Mouse (Mus musculus) midbrain, embryonic 16.5 days (tissue): ENCODE measurements around the gene Oas1h. TPM values are rescaled to one million over a fixed set of nuclear protein-coding genes. Genes with fewer than 3 reads are reported as not detected.
"Not testable (repeated sequence)": the region's sequence is repeated elsewhere in the genome, so short reads cannot be mapped to it uniquely, and the experiment has no call there.

ENCODE experiments used
- ATAC-seq: fragments of 200-750 bp; cut with Nextera tagmentation; 2 replicates; pipeline ENCODE4 v1.8.0; 2017; ENCODE audit warnings: moderate TSS enrichment
- H3K27ac ChIP-seq: fragments of 300-500 bp; sonication (generic); 2 replicates; pipeline ENCODE4 v1.5.1; 2014; ENCODE audit warnings: mild to moderate bottlenecking, low read length, mixed read lengths
- H3K27me3 ChIP-seq: fragments of 300-500 bp; sonication (generic); 2 replicates; pipeline ENCODE4 v1.6.1; 2014; ENCODE audit warnings: low read depth, low read length, mixed read lengths; ENCODE audit not compliant: control insufficient read depth, insufficient read depth
- H3K36me3 ChIP-seq: fragments of 300-500 bp; sonication (generic); 2 replicates; pipeline ENCODE4 v1.6.1; 2014; ENCODE audit warnings: mild to moderate bottlenecking, low read length, moderate library complexity, mixed read lengths; ENCODE audit not compliant: control insufficient read depth, insufficient read depth
- H3K4me1 ChIP-seq: fragments of 300-500 bp; sonication (generic); 2 replicates; pipeline ENCODE4 v1.6.1; 2014; ENCODE audit warnings: mild to moderate bottlenecking, low read length, mixed read lengths; ENCODE audit not compliant: control insufficient read depth, insufficient read depth
- H3K4me2 ChIP-seq: fragments of 300-500 bp; sonication (generic); 2 replicates; pipeline ENCODE4 v1.6.1; 2014; ENCODE audit warnings: mild to moderate bottlenecking, low read length, mixed read lengths
- H3K4me3 ChIP-seq: fragments of 300-500 bp; sonication (generic); 2 replicates; pipeline ENCODE4 v1.5.1; 2014; ENCODE audit warnings: low read depth, mild to moderate bottlenecking, low read length, moderate library complexity, mixed read lengths
- H3K9ac ChIP-seq: fragments of 300-500 bp; sonication (generic); 2 replicates; pipeline ENCODE4 v1.6.1; 2014; ENCODE audit warnings: low read depth, low read length, mixed read lengths
- H3K9me3 ChIP-seq: fragments of 300-500 bp; sonication (generic); replicated peaks from 2 replicates; pipeline ENCODE4 v1.6.1; 2014; ENCODE audit warnings: mild to moderate bottlenecking, low read length, mixed read lengths; ENCODE audit not compliant: control insufficient read depth, poor library complexity, severe bottlenecking
- WGBS: fragments of 180-500 bp; shearing (Covaris S2); extraction: QIAGEN DNeasy Blood & Tissue Kit; methylation state at CpG from one replicate; pipeline ENCODE4 v1.1.7; 2014; 5-methylcytosine and 5-hydroxymethylcytosine counted together
- polyA plus RNA-seq: library from polyadenylated mRNA; unstranded; fragments of >200 nt; fragmentation: Nextera tagmentation; extraction: Ambion mirVana; gene quantifications from 2 replicates; pipeline ENCODE4 v1.2.1, GENCODE M21; 2015

Oas1h gene
- polyA plus RNA-seq, 1 experiment from 2014 or later, result not detected

DNA sequence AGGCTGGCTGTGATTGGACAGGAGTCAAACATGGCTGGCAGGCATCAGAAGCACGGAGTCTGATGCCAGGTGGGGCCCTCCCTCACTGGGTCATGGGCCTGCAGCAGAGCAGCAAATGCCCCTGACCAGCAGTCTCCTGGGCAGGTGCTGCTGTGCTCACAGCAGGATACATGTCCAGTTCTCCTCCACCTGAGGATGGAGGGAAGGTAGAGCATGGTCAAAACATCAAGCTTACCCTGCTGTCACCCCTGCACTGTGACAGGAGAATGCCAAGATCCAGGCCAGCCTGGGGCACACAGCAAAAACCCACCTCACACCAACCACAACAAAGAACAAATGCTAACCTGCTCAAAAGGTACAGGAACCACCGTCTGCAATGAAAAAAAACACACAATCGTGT lies 15.6 kb downstream of the Oas1h start:
- 76% methylated on average over 2 of the region's 3 CpGs for WGBS

DNA sequence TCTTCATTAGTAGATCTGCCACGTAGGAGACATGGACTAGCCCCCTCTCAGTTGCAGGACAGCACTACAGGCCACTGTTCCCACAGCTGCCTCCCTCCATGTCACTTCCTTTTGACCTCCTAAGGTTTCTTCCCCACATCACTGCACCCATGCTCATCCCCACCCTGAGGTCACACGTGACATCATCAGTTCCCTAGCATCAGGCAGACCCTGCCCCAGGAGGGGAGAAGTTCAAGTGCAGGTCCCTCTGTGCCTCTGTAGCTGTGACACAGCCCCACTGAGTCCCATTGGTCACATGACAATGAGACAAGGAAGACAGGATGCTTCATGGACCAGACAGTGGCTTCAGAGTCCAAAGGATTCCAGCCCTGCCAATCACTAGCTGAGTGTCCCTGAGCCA lies 16.2 kb downstream of the Oas1h start:
- H3K27ac ChIP-seq, H3K36me3 ChIP-seq, H3K4me3 ChIP-seq, H3K9ac ChIP-seq, H3K4me1 ChIP-seq, H3K4me2 ChIP-seq, ATAC-seq, H3K27me3 ChIP-seq, H3K9me3 ChIP-seq: not testable (repeated sequence)
- WGBS, result 79% methylated on average over 2 of the region's 2 CpGs

More for the DNA sequence above, 15.6 kb downstream of the Oas1h start:
- H3K9ac ChIP-seq, H3K27me3 ChIP-seq, H3K9me3 ChIP-seq, H3K4me2 ChIP-seq, H3K4me3 ChIP-seq, ATAC-seq, H3K4me1 ChIP-seq, H3K36me3 ChIP-seq, H3K27ac ChIP-seq: not testable (repeated sequence)

GRCm38 (mm10) chr5:120878803-120879202 lies 17.6 kb downstream of the Oas1h start:
- H3K27me3 ChIP-seq, ATAC-seq, H3K4me2 ChIP-seq, H3K27ac ChIP-seq, H3K4me1 ChIP-seq, H3K36me3 ChIP-seq, H3K4me3 ChIP-seq, H3K9ac ChIP-seq, H3K9me3 ChIP-seq: not testable (repeated sequence)
- 52% methylated on average over 2 of the region's 2 CpGs for WGBS

- H3K27ac ChIP-seq, H3K4me1 ChIP-seq, H3K4me3 ChIP-seq, H3K36me3 ChIP-seq, H3K27me3 ChIP-seq, H3K9ac ChIP-seq, ATAC-seq, H3K9me3 ChIP-seq, H3K4me2 ChIP-seq: not testable (repeated sequence)
- WGBS, result 95% methylated on average over 6 of the region's 6 CpGs
Measured at GRCm38 (mm10) chr5:120881681-120882080, 20.5 kb downstream of the Oas1h start.

DNA sequence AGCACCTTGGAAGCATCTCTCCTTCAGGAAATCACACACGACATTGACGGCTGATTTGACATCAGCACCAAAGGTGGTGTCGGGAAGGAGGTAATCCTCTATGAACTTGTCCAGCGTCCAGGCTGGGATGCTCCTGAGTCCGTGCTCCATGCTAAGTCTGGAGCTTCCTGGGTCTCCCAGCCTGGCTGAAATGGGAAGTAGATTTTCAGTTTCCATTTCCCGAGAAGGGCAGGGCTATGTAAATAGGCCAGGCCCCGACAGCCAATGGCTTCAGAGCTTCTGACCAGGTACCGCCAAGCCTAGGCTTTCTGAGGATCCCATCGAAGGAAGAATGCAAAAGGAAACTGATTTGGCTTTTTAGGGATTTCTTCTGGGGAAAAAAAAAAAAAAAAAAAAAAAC lies 26.2 kb downstream of the Oas1h start, which contains the start of gene Oas1g:
TSS of gene Oas1g (minus strand) at position 201 of the 400 bp plus-strand sequence.
- WGBS, result 33% methylated on average over 5 of the region's 9 CpGs
- not testable (repeated sequence) for H3K9me3 ChIP-seq, ATAC-seq

GRCm38 (mm10) chr5:120887831-120888230 lies 26.6 kb downstream of the Oas1h start:
- no peak for ATAC-seq
- WGBS, result 55% methylated on average over 6 of the region's 6 CpGs
- H3K4me2 ChIP-seq, result no peak overlapping the region

More for the DNA sequence above, 26.2 kb downstream of the Oas1h start, which contains the start of gene Oas1g:
- H3K4me3 ChIP-seq, H3K9ac ChIP-seq, H3K36me3 ChIP-seq, H3K4me1 ChIP-seq, H3K4me2 ChIP-seq, H3K27me3 ChIP-seq, H3K27ac ChIP-seq: not testable (repeated sequence)

DNA sequence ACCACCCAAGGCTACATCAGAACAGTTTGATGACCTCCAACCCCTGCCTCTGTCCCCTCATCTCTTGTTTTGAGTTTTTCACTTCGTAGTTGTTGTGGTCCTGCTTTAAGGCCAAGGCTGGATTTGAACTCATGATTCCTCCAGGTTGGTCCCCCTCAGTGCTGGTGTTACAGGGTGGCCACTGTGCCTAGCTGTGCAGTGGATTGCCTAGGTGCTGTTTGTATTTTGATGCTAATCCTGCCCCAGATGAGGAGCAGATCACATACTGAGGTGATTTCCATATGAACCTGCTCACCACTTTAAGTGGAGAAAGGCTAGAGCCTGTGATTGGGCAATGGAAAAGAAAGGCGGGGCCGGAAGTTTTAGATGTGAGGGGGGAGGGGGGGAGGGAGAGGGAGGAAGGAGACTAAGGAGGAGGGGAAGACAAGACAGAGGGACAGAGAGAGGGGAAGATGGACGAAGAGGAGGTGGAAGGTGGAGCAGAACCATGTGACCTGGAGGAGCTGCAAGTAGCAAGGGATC lies 27.1 kb downstream of the Oas1h start:
- not testable (repeated sequence) for H3K9me3 ChIP-seq, H3K27me3 ChIP-seq, H3K4me1 ChIP-seq, H3K4me2 ChIP-seq, H3K4me3 ChIP-seq, H3K36me3 ChIP-seq, H3K9ac ChIP-seq, H3K27ac ChIP-seq, ATAC-seq
- WGBS, result 40% methylated on average over 4 of the region's 4 CpGs

More at GRCm38 (mm10) chr5:120887831-120888230, 26.6 kb downstream of the Oas1h start:
- Histone ChIP-seq H3K27me3 (no peaks in the 10 kb centered on the region), H3K9me3 (no peaks in the 10 kb centered on the region), H3K27ac (no peak overlapping the region), H3K36me3 (no peaks in the 10 kb centered on the region), H3K4me3 (no peak overlapping the region), H3K9ac (no peak overlapping the region), H3K4me1 (no peaks in the 10 kb centered on the region)

DNA sequence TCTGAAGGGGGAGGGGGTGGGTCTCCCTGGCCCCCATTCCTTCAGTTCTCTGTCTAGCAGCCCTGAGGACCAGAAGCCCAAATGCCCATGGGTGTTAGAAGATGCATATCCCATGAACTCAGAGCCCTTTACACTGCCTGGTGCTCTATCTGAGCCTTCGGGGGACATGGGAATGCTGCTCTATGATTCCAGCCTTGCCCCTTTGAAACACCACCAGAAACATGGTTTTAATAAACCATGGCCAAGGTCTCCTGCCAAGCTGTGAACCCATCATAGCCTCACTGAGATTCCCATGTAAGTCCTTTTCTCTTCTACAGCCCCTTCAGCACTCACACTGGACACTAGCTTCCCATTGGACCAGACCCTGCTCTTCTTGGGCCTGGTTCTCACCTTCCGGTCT lies 28.8 kb downstream of the Oas1h start:
- no peaks in the 10 kb centered on the region for H3K27me3 ChIP-seq
- H3K4me1 ChIP-seq, result no peaks in the 10 kb centered on the region
- 84% methylated on average over 2 of the region's 2 CpGs for WGBS
- no peaks in the 10 kb centered on the region for H3K36me3 ChIP-seq
- H3K4me2 ChIP-seq, result no peak overlapping the region
- H3K27ac ChIP-seq, result no peak overlapping the region
- H3K9me3 ChIP-seq, result no peaks in the 10 kb centered on the region
- ATAC-seq, result no peak
- H3K9ac ChIP-seq, result no peak overlapping the region
- no peak overlapping the region for H3K4me3 ChIP-seq

- WGBS, result 55% methylated on average over 3 of the region's 3 CpGs
- H3K4me2 ChIP-seq, result no peak overlapping the region
- no peak overlapping the region for H3K27ac ChIP-seq
- no peak overlapping the region for H3K9ac ChIP-seq
- H3K4me1 ChIP-seq, result no peaks in the 10 kb centered on the region
- H3K27me3 ChIP-seq, result no peaks in the 10 kb centered on the region
- no peak for ATAC-seq
- H3K4me3 ChIP-seq, result no peak overlapping the region
- no peaks in the 10 kb centered on the region for H3K9me3 ChIP-seq
- H3K36me3 ChIP-seq, result no peaks in the 10 kb centered on the region
Measured at GRCm38 (mm10) chr5:120890991-120891390, 29.8 kb downstream of the Oas1h start.
